Mouse (Mus musculus) embryonic facial prominence, embryonic 10.5 days (tissue): ENCODE measurements around the gene Kbtbd13. TPM values are rescaled to one million over a fixed set of nuclear protein-coding genes. Genes with fewer than 3 reads are reported as not detected.

ENCODE experiments used
- DNase-seq: peaks from one replicate; pipeline ENCODE4 v3.0.0-alpha.2; 2017; ENCODE audit warnings: low spot score
- H3K27ac ChIP-seq: fragments of 300-500 bp; sonication (generic); replicated peaks from 2 replicates; pipeline ENCODE4 v1.5.1; 2016; ENCODE audit warnings: mild to moderate bottlenecking
- H3K27me3 ChIP-seq: fragments of 300-500 bp; sonication (generic); replicated peaks from 2 replicates; pipeline ENCODE4 v1.6.1; 2016; ENCODE audit warnings: low read depth, mild to moderate bottlenecking; ENCODE audit not compliant: poor library complexity, severe bottlenecking
- H3K36me3 ChIP-seq: fragments of 300-500 bp; sonication (generic); replicated peaks from 2 replicates; pipeline ENCODE4 v1.6.1; 2016; ENCODE audit warnings: mild to moderate bottlenecking, moderate library complexity
- H3K4me1 ChIP-seq: fragments of 300-500 bp; sonication (generic); 2 replicates; pipeline ENCODE4 v1.6.1; 2016
- H3K4me3 ChIP-seq: fragments of 300-500 bp; sonication (generic); 2 replicates; pipeline ENCODE4 v1.5.1; 2016; ENCODE audit warnings: mild to moderate bottlenecking, moderate library complexity
- H3K9me3 ChIP-seq: fragments of 300-500 bp; sonication (generic); 2 replicates; pipeline ENCODE4 v1.6.1; 2016; ENCODE audit warnings: mild to moderate bottlenecking
- whole genome bisulfite sequencing: fragments of 180-500 bp; shearing (Covaris S2); methylation state at CpG from one replicate; pipeline ENCODE4 v1.1.7; 2016; 5-methylcytosine and 5-hydroxymethylcytosine counted together
- polyA plus RNA-seq: library from polyadenylated mRNA; unstranded; fragments of >200 nt; fragmentation: Nextera tagmentation; extraction: Ambion mirVana; gene quantifications from 2 replicates; pipeline ENCODE4 v1.2.1, GENCODE M21; 2016

The Kbtbd13 gene
- polyA plus RNA-seq, result 1.0 and 1.2 TPM in 2 replicates

DNA sequence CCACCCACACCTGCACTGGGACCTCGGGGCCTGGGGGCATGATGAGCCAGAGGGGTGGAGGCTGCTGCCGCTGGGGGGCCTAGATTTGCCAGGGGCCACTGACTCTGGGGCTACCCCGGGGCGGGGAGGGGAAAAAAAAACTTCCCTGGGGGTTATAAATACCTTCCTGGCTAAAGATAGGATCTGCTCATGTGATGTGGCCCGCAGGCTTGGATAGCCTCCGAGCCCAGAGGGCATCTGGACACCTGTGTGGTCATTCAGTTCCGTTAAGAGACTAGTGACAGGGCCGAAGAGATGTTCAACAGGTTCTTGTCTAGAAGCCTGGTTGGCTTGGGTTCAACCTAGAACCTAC is at the start of gene Kbtbd13:
Gene Kbtbd13 (minus strand): TSS at position 40 of the 352 bp plus-strand sequence.
- Histone ChIP-seq H3K4me1 (peaks cover 13% of the 10 kb centered on the region), H3K36me3 (no peaks in the 10 kb centered on the region), H3K27me3 (peaks cover 60% of the 10 kb centered on the region), H3K9me3 (0 out of 2 replicates have a peak, but pooled peaks cover 2% of the 10 kb centered on the region), H3K4me3 (peak within 1 kb of the TSS; percentile 60), H3K27ac (peak within 1 kb of the TSS; percentile 63)
- no peak for DNase-seq
- 41% methylated on average over 8 of the region's 8 CpGs for WGBS

DNA sequence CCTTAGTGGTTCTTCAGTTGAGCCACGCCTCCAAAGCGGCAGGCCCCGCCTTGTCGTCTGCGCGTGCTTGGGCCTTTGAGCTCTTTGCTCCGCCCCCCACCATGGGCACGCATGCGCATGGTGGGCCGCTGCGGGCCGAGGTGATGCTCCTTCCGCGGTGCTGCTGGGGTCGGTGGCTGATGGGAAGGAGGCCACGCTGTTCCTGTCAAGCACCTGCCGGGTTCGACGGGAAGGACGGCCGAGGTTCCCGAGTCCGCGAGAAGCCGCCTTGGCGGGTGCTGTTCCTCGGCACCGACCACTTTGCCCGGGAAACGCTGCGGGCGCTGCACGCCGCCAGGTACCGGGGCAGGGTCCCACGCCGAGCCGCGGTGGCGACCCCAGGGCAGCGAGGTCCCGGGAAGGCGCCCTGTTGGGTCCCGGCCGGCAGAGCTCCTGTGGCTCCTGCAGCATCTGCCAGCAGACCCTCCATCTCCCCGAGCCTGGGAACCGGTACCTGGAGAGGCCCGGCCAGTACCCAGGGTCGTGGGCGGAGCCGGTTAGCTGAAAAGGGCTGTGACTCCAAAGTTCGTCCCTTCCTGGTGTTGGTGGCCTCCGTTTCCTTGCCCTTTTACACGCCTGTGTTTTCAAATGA is 44.3 kb upstream of the Kbtbd13 start, which contains the start of gene Mtfmt:
Gene Mtfmt (plus strand): TSS at position 112 of the 631 bp plus-strand sequence.
- H3K27ac ChIP-seq, result peak within 1 kb of the TSS; percentile 86
- H3K36me3 ChIP-seq, result peaks cover 23% of the 10 kb centered on the region
- no peaks in the 10 kb centered on the region for H3K9me3 ChIP-seq
- WGBS, result under 1% methylated on average over 54 of the region's 54 CpGs
- H3K4me3 ChIP-seq, result peak within 1 kb of the TSS; percentile 90
- H3K4me1 ChIP-seq, result peaks cover 5% of the 10 kb centered on the region
- peak; percentile 96 for DNase-seq
- no peaks in the 10 kb centered on the region for H3K27me3 ChIP-seq

DNA sequence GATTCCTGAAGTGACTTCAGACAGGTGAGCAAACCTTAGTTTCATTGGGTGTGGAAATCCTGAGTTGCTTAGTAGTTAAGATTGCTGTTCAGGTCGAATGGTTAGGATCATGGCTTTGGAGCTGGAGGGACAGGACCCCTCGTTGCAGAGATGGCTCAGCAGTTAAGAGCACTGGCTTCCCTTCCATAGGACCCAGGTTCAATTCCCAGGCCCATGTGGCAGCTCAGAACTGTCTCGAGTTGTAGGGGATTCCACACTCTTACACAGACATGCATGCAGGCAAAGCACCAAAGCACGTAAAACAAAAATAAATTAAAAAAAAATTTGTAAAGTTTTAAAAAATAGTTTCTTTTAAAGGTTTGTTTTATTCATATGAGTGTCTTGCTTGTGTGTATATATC is 43.8 kb upstream of the Kbtbd13 start:
- Histone ChIP-seq H3K27ac (no peak overlapping the region), H3K27me3 (no peaks in the 10 kb centered on the region), H3K9me3 (no peaks in the 10 kb centered on the region), H3K4me3 (peak overlapping the region; percentile 90; the same call in 1 of the 2 replicates), H3K4me1 (peaks cover 5% of the 10 kb centered on the region), H3K36me3 (peaks cover 18% of the 10 kb centered on the region)
- no peak for DNase-seq
- 75% methylated on average over 4 of the region's 4 CpGs for WGBS

DNA sequence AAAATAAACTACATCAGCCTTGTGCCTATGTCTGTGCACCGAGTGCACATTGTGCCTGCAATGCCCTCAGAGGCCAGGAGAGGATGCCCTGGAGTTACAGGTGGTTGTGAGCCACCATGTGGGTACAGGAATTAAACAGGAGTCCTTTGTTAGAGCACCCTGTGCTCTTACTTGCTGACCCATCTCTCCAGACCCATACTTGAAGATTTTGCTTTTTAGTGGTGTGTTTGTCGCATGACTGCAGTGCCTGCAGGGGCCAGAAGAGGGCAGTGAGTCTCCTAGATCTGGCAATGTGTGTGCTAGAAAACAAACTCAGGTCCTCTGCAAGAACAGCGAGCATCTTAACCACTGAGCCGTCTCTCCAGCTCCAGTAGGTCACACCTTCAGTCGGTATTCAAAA is 42.7 kb upstream of the Kbtbd13 start:
- Histone ChIP-seq H3K4me1 (peaks cover 5% of the 10 kb centered on the region), H3K27me3 (no peaks in the 10 kb centered on the region), H3K36me3 (peaks cover 11% of the 10 kb centered on the region; the same call in 1 of the 2 replicates), H3K4me3 (no peak overlapping the region), H3K27ac (no peak overlapping the region), H3K9me3 (no peaks in the 10 kb centered on the region)
- WGBS, result 59% methylated on average over 5 of the region's 5 CpGs
- peak; percentile 66 for DNase-seq

DNA sequence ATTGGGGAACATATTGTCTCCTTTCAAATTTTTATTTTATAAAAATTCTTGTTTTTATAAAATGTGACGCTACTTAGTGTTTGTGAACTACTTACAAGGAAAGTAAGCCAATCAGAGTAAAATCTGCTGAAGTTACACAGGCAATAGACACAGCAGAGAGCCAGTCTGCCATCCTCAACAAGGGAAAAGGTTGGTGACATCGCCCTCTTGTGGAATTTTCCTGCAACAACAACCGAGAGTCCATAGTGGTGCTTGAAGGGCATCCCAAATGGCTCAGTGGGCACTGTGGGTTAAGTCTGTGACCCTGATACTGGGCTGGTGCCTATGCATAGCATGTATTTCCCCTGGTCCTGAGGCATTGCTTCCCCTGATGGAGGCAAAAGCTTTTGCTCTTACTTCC is 40.8 kb upstream of the Kbtbd13 start:
- no peaks in the 10 kb centered on the region for H3K9me3 ChIP-seq
- H3K27me3 ChIP-seq, result no peaks in the 10 kb centered on the region
- peaks cover 5% of the 10 kb centered on the region for H3K4me1 ChIP-seq
- H3K27ac ChIP-seq, result no peak overlapping the region
- peak; percentile 79 for DNase-seq
- H3K4me3 ChIP-seq, result no peak overlapping the region
- no peaks in the 10 kb centered on the region for H3K36me3 ChIP-seq
- 3% methylated on average over 3 of the region's 3 CpGs for whole genome bisulfite sequencing

DNA sequence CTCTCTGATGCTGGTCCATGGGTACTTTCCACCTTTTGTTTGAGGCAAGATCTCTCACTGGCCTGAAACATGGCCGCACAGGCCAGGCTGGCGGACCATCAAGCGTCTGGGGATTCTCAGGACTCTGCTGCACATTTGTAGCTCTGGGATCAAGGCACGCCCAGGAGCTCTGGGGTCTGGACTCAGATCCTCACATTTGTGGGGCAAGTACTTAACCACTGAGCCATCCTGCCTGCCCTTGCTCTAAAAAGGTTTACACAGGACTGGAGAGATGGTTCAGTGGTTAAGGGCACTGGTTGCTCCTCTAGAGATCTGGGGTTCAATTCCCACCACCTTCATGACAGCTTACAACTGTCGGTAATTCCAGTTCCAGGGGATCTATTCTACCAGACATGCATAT is 39.5 kb upstream of the Kbtbd13 start:
- DNase-seq, result no peak
- no peak overlapping the region for H3K4me3 ChIP-seq
- 90% methylated on average over 5 of the region's 5 CpGs for WGBS
- H3K9me3 ChIP-seq, result no peaks in the 10 kb centered on the region
- no peaks in the 10 kb centered on the region for H3K27me3 ChIP-seq
- no peaks in the 10 kb centered on the region for H3K36me3 ChIP-seq
- H3K27ac ChIP-seq, result no peak overlapping the region
- H3K4me1 ChIP-seq, result no peaks in the 10 kb centered on the region

DNA sequence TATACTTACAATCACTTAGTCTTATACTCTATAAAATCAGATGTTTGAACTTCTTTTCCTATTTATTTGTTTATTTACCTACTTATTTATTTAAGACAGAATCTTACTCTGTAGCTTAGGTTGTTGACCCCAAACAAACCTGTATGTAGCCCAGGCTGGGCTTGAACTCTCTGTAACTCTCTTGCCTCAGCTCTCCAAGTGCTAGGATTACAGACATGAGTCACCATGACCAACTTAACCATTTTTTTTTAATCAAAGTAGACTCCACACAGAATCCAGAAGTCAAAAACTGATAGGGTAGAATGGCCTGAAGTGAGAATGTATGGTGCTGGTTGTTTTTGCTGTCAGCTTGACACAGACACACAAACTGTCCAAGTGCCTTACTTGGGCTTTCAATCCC is 38.9 kb upstream of the Kbtbd13 start:
- DNase-seq, result no peak

DNA sequence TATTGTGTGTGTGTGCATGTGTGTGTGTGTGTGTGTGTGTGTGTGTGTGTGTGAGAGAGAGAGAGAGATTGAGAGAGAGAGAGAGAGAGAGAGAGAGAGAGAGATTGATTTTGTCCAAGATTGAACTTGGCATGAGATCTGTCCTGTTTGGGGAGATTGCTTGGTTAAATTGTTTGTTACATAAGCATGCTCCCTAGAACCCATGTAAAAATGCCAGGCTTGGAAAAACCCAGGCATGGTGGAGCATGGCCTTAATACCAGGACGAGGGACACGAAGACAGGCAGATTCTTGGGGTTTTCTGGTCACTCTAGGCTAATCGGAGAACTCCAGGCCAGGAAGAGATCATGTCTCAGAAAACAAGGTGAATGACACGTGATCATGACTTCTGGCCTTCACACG is 36.6 kb upstream of the Kbtbd13 start:
- H3K27me3 ChIP-seq, result no peaks in the 10 kb centered on the region
- no peaks in the 10 kb centered on the region for H3K36me3 ChIP-seq
- no peak overlapping the region for H3K27ac ChIP-seq
- DNase-seq, result no peak
- H3K4me1 ChIP-seq, result peaks cover 8% of the 10 kb centered on the region
- H3K9me3 ChIP-seq, result no peaks in the 10 kb centered on the region
- 89% methylated on average over 5 of the region's 5 CpGs for WGBS
- H3K4me3 ChIP-seq, result no peak overlapping the region

More for the DNA sequence above, 38.9 kb upstream of the Kbtbd13 start:
- no peaks in the 10 kb centered on the region for H3K9me3 ChIP-seq
- no peaks in the 10 kb centered on the region for H3K27me3 ChIP-seq
- H3K4me1 ChIP-seq, result no peaks in the 10 kb centered on the region
- no peak overlapping the region for H3K4me3 ChIP-seq
- no peak overlapping the region for H3K27ac ChIP-seq
- no peaks in the 10 kb centered on the region for H3K36me3 ChIP-seq

DNA sequence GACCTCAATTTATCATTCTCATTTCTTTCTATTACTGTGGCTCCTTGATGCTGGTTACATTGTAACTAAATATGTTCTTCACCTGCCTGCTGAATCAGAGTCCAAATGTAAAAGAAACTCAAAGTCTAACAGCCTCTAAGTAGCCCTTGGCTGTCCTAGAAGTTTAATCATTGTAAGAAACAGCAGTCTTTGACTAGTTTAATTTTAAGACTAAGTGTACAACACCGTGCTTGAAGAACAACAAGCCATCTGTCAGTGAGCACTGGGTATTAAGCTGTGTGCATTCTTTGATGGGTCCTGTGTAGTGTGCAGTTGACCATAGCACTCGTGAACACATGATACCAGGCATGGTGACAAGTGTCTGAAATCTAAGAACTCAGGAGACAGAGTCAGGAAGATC is 36.1 kb upstream of the Kbtbd13 start:
- Histone ChIP-seq H3K36me3 (no peaks in the 10 kb centered on the region), H3K27me3 (no peaks in the 10 kb centered on the region), H3K4me3 (no peak overlapping the region), H3K9me3 (no peaks in the 10 kb centered on the region), H3K27ac (no peak overlapping the region), H3K4me1 (peaks cover 8% of the 10 kb centered on the region)
- no peak for DNase-seq
- 86% methylated on average over 2 of the region's 2 CpGs for WGBS

DNA sequence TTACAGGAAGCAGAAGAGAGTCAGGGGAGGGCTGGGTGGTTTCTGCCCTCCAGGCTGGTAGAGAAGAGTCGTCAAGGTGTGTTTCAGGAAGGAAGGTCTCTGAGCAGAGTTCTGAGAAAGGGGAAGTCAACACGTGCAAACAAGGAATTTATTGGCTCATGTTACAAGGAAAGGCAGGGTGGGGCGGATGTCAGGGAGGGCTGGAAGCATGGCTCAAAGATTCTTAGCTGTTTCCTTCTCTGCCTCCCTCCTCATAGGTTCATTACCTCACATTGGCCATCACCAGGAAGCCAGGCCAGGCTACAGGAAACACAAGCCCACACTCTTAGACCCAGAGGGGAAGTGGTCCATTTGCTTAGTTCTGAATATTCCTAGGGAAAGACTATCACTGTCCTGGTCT is 32.9 kb upstream of the Kbtbd13 start:
- no peaks in the 10 kb centered on the region for H3K9me3 ChIP-seq
- 34% methylated on average over 3 of the region's 3 CpGs for WGBS
- no peak overlapping the region for H3K27ac ChIP-seq
- H3K4me1 ChIP-seq, result peaks cover 8% of the 10 kb centered on the region
- DNase-seq, result no peak
- no peaks in the 10 kb centered on the region for H3K36me3 ChIP-seq
- H3K4me3 ChIP-seq, result no peak overlapping the region
- no peaks in the 10 kb centered on the region for H3K27me3 ChIP-seq

DNA sequence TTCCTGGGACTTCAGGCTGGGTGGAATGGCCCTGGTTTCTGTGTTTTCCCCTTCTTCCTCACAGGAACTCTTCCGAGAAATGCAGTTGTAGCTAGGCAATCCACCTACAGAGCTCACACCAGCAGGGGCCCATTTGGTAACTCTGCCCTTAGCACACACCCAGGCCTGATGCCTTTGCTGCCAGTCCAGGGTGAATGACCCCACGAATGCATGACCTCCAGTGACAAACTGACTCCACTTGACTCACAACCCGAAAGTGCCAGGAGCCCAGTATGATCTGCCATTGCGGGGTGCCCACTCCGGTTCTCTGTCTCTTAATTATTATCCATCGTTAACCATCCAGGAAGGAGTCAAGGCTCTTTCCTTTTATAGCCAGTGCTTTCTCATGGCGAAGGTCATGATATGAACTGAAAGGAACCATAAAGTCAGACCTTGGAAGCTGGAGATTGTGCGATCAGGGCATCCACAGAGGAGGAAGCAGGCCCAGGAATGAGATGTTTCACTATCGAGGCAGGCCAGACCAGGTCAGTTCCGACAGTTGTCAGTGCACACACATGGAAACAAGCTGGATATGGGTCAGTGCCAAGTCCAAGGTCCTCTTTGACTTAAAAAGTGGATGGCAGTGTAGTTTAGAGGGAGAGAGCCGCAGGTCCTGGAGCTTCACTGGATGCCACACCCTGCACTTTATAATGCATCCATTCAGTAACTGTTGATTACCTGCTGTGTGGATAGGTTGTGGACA is 31.5 kb upstream of the Kbtbd13 start, which contains the start of gene Slc51b:
Gene Slc51b (minus strand): TSS at position 196 of the 742 bp plus-strand sequence.
- 85% methylated on average over 11 of the region's 11 CpGs for WGBS
- peaks cover 8% of the 10 kb centered on the region for H3K4me1 ChIP-seq
- no peaks in the 10 kb centered on the region for H3K27me3 ChIP-seq
- no peak within 1 kb of the TSS for H3K4me3 ChIP-seq
- H3K36me3 ChIP-seq, result no peaks in the 10 kb centered on the region
- DNase-seq, result no peak
- no peak within 1 kb of the TSS for H3K27ac ChIP-seq
- H3K9me3 ChIP-seq, result no peaks in the 10 kb centered on the region

DNA sequence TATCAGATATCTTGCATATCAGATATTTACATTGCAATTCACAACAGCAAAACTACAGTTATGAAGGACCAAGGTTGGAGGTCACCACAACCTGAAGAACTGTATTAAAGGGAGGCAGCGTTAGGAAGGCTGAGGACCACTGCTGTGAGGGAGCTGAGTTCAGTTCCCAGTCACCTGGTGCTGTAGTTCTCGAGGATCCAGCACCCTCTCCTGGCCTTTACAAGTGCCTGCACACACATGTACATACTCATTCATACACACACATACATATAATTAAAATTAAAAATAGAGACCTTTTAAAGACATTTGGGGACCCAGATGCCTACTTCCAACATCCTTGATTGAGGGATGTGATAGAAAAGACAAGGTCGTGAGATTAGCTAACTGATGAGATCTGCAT is 28.2 kb upstream of the Kbtbd13 start:
- WGBS, result 76% methylated on average over 3 of the region's 3 CpGs
- H3K27ac ChIP-seq, result no peak overlapping the region
- no peaks in the 10 kb centered on the region for H3K27me3 ChIP-seq
- no peak overlapping the region for H3K4me3 ChIP-seq
- H3K4me1 ChIP-seq, result peaks cover 10% of the 10 kb centered on the region
- no peak for DNase-seq
- H3K9me3 ChIP-seq, result no peaks in the 10 kb centered on the region
- H3K36me3 ChIP-seq, result no peaks in the 10 kb centered on the region

DNA sequence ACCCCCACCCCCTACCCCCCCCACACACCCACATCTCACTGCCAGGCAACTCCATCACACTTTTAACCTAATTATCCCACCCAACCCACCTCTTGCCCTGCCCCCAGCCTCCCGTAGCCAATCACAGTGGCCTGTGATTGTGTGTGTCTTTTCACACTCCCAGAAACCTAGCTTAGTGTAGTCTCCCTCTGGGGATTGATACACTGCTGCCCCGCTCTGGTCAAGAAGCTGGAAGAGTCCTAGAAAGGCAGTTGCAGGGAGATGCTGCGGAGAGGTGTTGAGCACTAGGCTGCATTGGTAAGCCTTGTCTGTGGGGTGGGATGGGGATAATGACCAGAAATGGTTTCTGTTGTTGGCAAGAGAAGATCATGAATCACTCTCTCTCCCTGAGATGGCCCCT is 26.3 kb upstream of the Kbtbd13 start:
- H3K4me1 ChIP-seq, result peaks cover 4% of the 10 kb centered on the region; the same call in 1 of the 2 replicates
- no peaks in the 10 kb centered on the region for H3K27me3 ChIP-seq
- H3K4me3 ChIP-seq, result no peak overlapping the region
- H3K27ac ChIP-seq, result no peak overlapping the region
- no peaks in the 10 kb centered on the region for H3K9me3 ChIP-seq
- DNase-seq, result no peak
- no peaks in the 10 kb centered on the region for H3K36me3 ChIP-seq
- WGBS, result 55% methylated on average over 3 of the region's 3 CpGs
